Mouse (Mus musculus): ENCODE measurements around the gene Ap3s2.

GRCm38 (mm10) chr7:79920344-79920983 lies at the start of gene Ap3s2:
- no peak; the same call in 1 of the 2 replicates for TF ChIP-seq POU5F1 (IDR thresholded peaks at IDR 0.05; ENCODE audit: borderline replicate concordance, low read length)
- TF ChIP-seq CTCF (conservative IDR thresholded peaks at IDR 0.05; ENCODE audit: low read length): no peak
- TF ChIP-seq NANOG (IDR thresholded peaks at IDR 0.05; ENCODE audit: borderline replicate concordance, low read length): no peak

Data from E14TG2a.4 (cell line).